Mouse (Mus musculus) left cerebral cortex, adult 8-10 months (tissue): Measurements from ENCODE around the gene Doc2b. TPM values are rescaled to one million over a fixed set of nuclear protein-coding genes. Genes with fewer than 3 reads are reported as not detected.
"Not testable (repeated sequence)": the region's sequence is repeated elsewhere in the genome, so short reads cannot be mapped to it uniquely, and the experiment has no call there.

Source experiments
- DNase-seq, 2 experiments: peaks; one replicate each; pipeline ENCODE4 v3.0.0; 2022; ENCODE audit warnings: low spot score in 2 of 2
- total RNA-seq, 4 experiments: library from RNA; stranded (reverse); gene quantifications; 2 replicates each; pipeline ENCODE4 v1.2.4; 2022

Doc2b gene
- total RNA-seq, 4 experiments from 2014 or later = 21.7 to 32.6 (median 24.1) TPM

DNA sequence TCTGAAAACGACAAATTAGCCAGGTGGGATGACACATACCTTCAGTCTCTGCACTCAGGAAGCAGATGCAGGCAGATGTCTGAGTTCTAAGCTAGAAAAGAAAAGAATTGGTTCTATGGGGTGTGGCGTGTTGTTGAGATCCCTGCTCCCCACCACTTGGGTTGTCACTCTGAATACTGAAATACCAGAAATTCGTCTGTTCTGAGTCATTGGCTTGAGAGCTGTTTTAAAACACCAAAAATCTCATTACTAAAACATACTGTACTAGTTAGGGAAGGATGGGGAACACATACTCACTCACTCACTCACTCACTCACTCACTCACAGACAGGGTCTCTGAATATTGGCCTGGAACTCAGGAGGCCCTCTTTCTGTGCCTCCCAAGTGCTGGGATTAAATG, 58.9 kb downstream of the Doc2b start:
- DNase-seq = no peak

DNA sequence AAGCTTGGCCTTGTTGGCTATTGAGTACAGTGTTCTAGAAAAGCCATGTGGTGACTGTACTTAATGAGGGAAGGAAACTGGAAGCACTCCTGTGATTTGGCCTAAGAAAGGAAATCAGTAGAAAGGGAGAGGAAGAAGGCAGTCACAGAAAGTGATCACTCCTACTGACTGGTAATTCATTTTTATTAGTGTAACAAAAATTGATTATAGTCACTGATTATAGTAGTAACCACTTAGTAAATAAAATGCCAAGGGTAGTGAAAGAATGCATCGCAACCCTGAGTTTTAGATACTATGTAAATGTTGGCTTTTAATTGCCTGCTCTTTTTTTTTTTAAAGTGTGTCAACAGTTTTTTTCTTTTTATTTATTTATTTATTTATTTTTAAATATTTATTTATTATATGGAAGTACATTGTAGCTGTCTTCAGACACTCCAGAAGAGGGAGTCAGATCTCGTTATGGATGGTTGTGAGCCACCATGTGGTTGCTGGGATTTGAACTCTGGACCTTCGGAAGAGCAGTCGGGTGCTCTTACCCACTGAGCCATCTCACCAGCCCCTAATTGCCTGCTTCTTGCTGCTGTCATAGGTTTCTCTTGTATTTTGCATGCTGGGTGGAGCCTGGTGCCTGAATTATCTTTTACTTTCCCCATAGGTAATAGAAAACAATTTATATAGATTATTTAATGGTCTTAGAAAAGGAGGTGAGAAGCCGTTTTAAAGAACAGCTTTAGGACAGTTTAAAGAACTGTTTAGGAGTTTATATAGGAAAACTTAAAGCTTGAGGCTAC, 60.2 kb downstream of the Doc2b start:
- DNase-seq = no peak

- peak; percentile 60 to 65 for DNase-seq
These were observed 62.5 kb downstream of the Doc2b start for GRCm38 (mm10) chr11:75733227-75733940.

DNA sequence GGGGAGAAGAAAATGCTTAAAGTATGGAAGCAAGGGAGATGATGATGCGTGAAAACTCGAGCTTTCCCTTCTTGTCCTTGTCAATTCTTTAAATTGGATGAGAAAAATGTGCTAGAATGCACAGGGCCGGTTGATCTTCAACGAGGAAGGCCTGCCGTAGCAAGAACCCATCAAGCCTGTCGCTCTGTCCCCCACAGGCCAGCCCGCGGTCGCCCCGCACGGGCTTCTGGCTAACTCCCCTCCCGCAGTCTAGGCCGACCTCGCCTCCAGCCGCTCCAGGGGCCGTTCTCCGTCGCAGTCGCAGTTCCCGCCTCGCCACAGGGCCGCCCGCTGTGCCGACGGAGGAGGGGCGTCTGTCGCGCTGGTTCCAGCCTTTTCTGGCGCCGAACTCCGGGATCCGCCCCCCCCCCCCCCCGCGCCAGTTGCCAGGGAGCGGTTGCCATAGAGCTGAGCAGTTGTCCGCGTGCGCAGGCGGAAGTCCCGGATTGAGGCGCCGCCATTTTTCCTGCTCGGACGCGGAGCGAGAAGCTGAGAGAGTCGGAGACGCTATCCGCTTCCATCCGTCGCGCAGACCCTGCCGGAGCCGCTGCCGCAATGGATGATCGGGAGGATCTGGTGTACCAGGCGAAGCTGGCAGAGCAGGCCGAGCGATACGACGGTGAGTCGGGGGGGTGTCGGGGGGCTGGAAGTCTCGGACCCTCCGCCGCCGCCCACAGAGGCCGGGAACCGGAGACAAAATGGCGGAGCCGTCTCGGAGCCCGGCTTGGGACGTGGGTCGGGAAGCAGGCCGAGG, 63.2 kb downstream of the Doc2b start, which contains the start of gene Ywhae:
Ywhae (plus strand) TSS at position 436 of the 793 bp plus-strand sequence.
- peak; percentile 84 to 90 for DNase-seq

DNA sequence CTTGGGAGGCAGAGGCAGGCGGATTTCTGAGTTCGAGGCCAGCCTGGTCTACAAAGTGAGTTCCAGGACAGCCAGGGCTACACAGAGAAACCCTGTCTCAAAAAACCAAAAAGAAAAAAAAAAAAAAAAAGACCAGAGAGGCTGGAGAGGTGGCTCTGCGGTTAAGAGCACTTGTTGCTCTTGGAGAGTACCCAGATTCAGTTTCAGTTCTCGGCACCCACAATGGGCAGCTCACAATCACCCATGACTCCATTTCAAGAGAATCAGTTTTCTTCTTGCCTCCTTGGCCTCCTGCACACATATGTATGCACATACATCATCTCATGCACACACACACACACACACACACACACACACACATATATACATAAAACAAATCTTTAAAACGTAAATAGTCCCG, 68.2 kb downstream of the Doc2b start:
- not testable (repeated sequence) for DNase-seq

DNA sequence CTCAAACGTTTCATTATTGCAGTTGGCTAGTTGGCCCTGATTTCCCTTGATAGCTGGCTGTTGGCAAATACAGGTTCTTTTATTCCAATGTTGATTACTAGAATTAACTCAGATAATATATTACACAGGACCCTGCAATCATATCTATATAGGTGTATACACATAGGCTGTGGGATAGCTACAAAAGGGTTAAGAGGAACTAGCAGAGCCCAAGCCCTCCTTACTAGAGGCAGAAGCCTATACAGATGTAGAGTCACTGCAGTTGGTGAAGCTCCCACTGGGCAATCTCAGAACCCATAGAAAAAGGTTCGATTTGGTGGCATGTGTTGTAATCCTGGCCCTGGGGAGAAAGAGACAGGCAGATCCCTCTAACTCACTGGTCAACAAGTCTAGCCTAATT, 68.7 kb downstream of the Doc2b start:
- no peak for DNase-seq

- no peak for DNase-seq
These were observed 73.5 kb downstream of the Doc2b start for GRCm38 (mm10) chr11:75722339-75722738.

Other genes starting within 250 kb of the Doc2b start
- gene Pitpna, start 208.0 kb downstream of the Doc2b start, total RNA-seq = 100 to 1,000 TPM; 300 to 319 (median 307) TPM
- 10 to 100 TPM; 41.3 to 43.5 (median 42.5) TPM for gene Inpp5k, start 165.1 kb downstream of the Doc2b start, total RNA-seq
- 10 to 100 TPM; 18.2 to 27.0 (median 21.2) TPM for gene Myo1c, start 145.5 kb downstream of the Doc2b start, total RNA-seq
- 100 to 1,000 TPM; 108 to 117 (median 112) TPM for gene Crk, start 116.8 kb downstream of the Doc2b start, total RNA-seq
- gene Ywhae, start 63.2 kb downstream of the Doc2b start, total RNA-seq = 1,000 to 10,000 TPM; 1,072 to 1,190 (median 1,127) TPM
- gene Rph3al, start 142.4 kb upstream of the Doc2b start, total RNA-seq = 1 to 10 TPM; 2.5 to 3.7 (median 3.5) TPM
- gene 1700016K19Rik, start 203.9 kb upstream of the Doc2b start, total RNA-seq = 1 to 10 TPM; 1.8 to 5.9 (median 3.2) TPM
- gene Rflnb, start 231.7 kb upstream of the Doc2b start, total RNA-seq = 1 to 10 TPM; 7.5 to 9.7 (median 8.9) TPM